Mouse (Mus musculus) cerebellum, adult 11-12 months (tissue): ENCODE results near the gene Crybg3.

Experiments
- DNase-seq: peaks from one replicate; pipeline ENCODE4 v3.0.0; 2022

Crybg3 gene

GRCm38 (mm10) chr16:59600311-59601251 lies at the start of gene Crybg3:
Gene Crybg3 (minus strand): TSS chr16:59600979.
- DNase-seq, result peak; percentile 53

- no peak for DNase-seq
These were observed 43.0 kb upstream of the Crybg3 start for GRCm38 (mm10) chr16:59643766-59644165.

GRCm38 (mm10) chr16:59639985-59640384 lies 39.2 kb upstream of the Crybg3 start:
- DNase-seq, result no peak

GRCm38 (mm10) chr16:59639102-59639691 lies 38.4 kb upstream of the Crybg3 start, which contains the start of gene Arl6:
Gene Arl6 (minus strand): TSS chr16:59639391.
- peak; percentile 95 for DNase-seq

GRCm38 (mm10) chr16:59634598-59634997 lies 33.8 kb upstream of the Crybg3 start:
- peak; percentile 23 for DNase-seq

- DNase-seq, result no peak
These were observed 20.8 kb upstream of the Crybg3 start for GRCm38 (mm10) chr16:59621554-59621953.

GRCm38 (mm10) chr16:59617167-59617566 lies 16.4 kb upstream of the Crybg3 start:
- DNase-seq, result peak; percentile 21

- no peak for DNase-seq
These were observed 14.9 kb upstream of the Crybg3 start for GRCm38 (mm10) chr16:59615675-59616074.

GRCm38 (mm10) chr16:59610750-59611149 lies 10.0 kb upstream of the Crybg3 start:
- DNase-seq, result no peak

GRCm38 (mm10) chr16:59604078-59604781 lies 3.5 kb upstream of the Crybg3 start:
- no peak for DNase-seq

- DNase-seq, result no peak
These were observed 1.1 kb downstream of the Crybg3 start for GRCm38 (mm10) chr16:59599411-59600265.

- DNase-seq, result no peak
These were observed 1.8 kb downstream of the Crybg3 start for GRCm38 (mm10) chr16:59598997-59599396.

- no peak for DNase-seq
These were observed 3.5 kb downstream of the Crybg3 start for GRCm38 (mm10) chr16:59597256-59597655.

GRCm38 (mm10) chr16:59594714-59595113 lies 6.1 kb downstream of the Crybg3 start:
- DNase-seq, result no peak

- no peak for DNase-seq
These were observed 10.0 kb downstream of the Crybg3 start for GRCm38 (mm10) chr16:59590790-59591189.

- DNase-seq, result no peak
These were observed 12.3 kb downstream of the Crybg3 start for GRCm38 (mm10) chr16:59588351-59589025.

GRCm38 (mm10) chr16:59587816-59588215 lies 13.0 kb downstream of the Crybg3 start:
- no peak for DNase-seq

- DNase-seq, result no peak
These were observed 13.9 kb downstream of the Crybg3 start for GRCm38 (mm10) chr16:59586911-59587310.

- DNase-seq, result no peak
These were observed 14.5 kb downstream of the Crybg3 start for GRCm38 (mm10) chr16:59586276-59586675.

GRCm38 (mm10) chr16:59585706-59586244 lies 15.0 kb downstream of the Crybg3 start:
- no peak for DNase-seq

GRCm38 (mm10) chr16:59583515-59583914 lies 17.3 kb downstream of the Crybg3 start:
- DNase-seq, result no peak

- DNase-seq, result no peak
These were observed 21.5 kb downstream of the Crybg3 start for GRCm38 (mm10) chr16:59579237-59579636.
